Mouse (Mus musculus): Measurements from ENCODE around the gene Map4k3. TPM values are rescaled to one million over a fixed set of nuclear protein-coding genes. Genes with fewer than 3 reads are reported as not detected.

Gene Map4k3
- polyA plus RNA-seq, 1 experiment from 2014 or later, result 28.8 TPM

GRCm38 (mm10) chr17:80618890-80619289 lies 109.4 kb downstream of the Map4k3 start:
- Histone ChIP-seq H3K4me3 (no peak overlapping the region), H3K9ac (no peak overlapping the region), H3K9me3 (no peaks in the 10 kb centered on the region), H3K27ac (replicated peaks) (0 out of 2 replicates have a peak overlapping the region, but pooled peaks have one; percentile 4), H3K36me3 (peaks cover 39% of the 10 kb centered on the region), H3K4me2 (no peak overlapping the region), H3K4me1 (replicated peaks) (0 out of 2 replicates have a peak, but pooled peaks cover 4% of the 10 kb centered on the region), H3K27me3 (no peaks in the 10 kb centered on the region)
- no peak for ATAC-seq (ENCODE audit: low read depth)
- 72% methylated on average over 5 of the region's 5 CpGs for WGBS

GRCm38 (mm10) chr17:80603806-80604205 lies 124.5 kb downstream of the Map4k3 start:
- Histone ChIP-seq H3K4me1 (replicated peaks) (no peaks in the 10 kb centered on the region; the same call in 1 of the 2 replicates), H3K9me3 (peaks cover 10% of the 10 kb centered on the region), H3K36me3 (peaks cover 87% of the 10 kb centered on the region), H3K27ac (replicated peaks) (no peak overlapping the region), H3K27me3 (no peaks in the 10 kb centered on the region), H3K9ac (no peak overlapping the region), H3K4me3 (no peak overlapping the region), H3K4me2 (no peak overlapping the region)
- no peak for ATAC-seq (ENCODE audit: low read depth)
- WGBS, result 92% methylated on average over 6 of the region's 6 CpGs

GRCm38 (mm10) chr17:80603079-80603625 lies 125.1 kb downstream of the Map4k3 start:
- no peaks in the 10 kb centered on the region; the same call in 1 of the 2 replicates for H3K4me1 ChIP-seq (replicated peaks)
- WGBS, result 93% methylated on average over 19 of the region's 19 CpGs
- no peak overlapping the region for H3K4me3 ChIP-seq
- peaks cover 84% of the 10 kb centered on the region for H3K36me3 ChIP-seq
- no peak overlapping the region for H3K9ac ChIP-seq
- no peak overlapping the region for H3K27ac ChIP-seq (replicated peaks)
- ATAC-seq (ENCODE audit: low read depth), result no peak
- no peaks in the 10 kb centered on the region for H3K27me3 ChIP-seq
- H3K9me3 ChIP-seq, result peaks cover 6% of the 10 kb centered on the region; the same call in 1 of the 2 replicates
- H3K4me2 ChIP-seq, result no peak overlapping the region

GRCm38 (mm10) chr17:80601371-80601770 lies 126.9 kb downstream of the Map4k3 start:
- H3K9ac ChIP-seq, result no peak overlapping the region
- peaks cover 86% of the 10 kb centered on the region for H3K36me3 ChIP-seq
- no peak overlapping the region for H3K4me3 ChIP-seq
- peaks cover 6% of the 10 kb centered on the region; the same call in 1 of the 2 replicates for H3K9me3 ChIP-seq
- no peaks in the 10 kb centered on the region for H3K27me3 ChIP-seq
- no peaks in the 10 kb centered on the region; the same call in 1 of the 2 replicates for H3K4me1 ChIP-seq (replicated peaks)
- H3K27ac ChIP-seq (replicated peaks), result no peak overlapping the region
- WGBS, result 61% methylated on average over 13 of the region's 13 CpGs
- 0 out of 2 replicates have a peak, but pooled peaks have one; percentile 36 for ATAC-seq (ENCODE audit: low read depth)
- H3K4me2 ChIP-seq, result no peak overlapping the region

- no peak overlapping the region for H3K4me3 ChIP-seq
- H3K4me1 ChIP-seq (replicated peaks), result no peaks in the 10 kb centered on the region
- WGBS, result 93% methylated on average over 6 of the region's 6 CpGs
- no peak overlapping the region for H3K9ac ChIP-seq
- H3K27ac ChIP-seq (replicated peaks), result no peak overlapping the region
- no peak for ATAC-seq (ENCODE audit: low read depth)
- H3K27me3 ChIP-seq, result no peaks in the 10 kb centered on the region
- H3K9me3 ChIP-seq, result no peaks in the 10 kb centered on the region
- no peak overlapping the region for H3K4me2 ChIP-seq
- H3K36me3 ChIP-seq, result peaks cover 64% of the 10 kb centered on the region
Observed at GRCm38 (mm10) chr17:80583051-80583450, 145.2 kb downstream of the Map4k3 start.

GRCm38 (mm10) chr17:80579901-80580300 lies 148.4 kb downstream of the Map4k3 start:
- WGBS, result 88% methylated on average over 6 of the region's 6 CpGs
- Histone ChIP-seq H3K27ac (replicated peaks) (no peak overlapping the region), H3K4me1 (replicated peaks) (peaks cover 15% of the 10 kb centered on the region), H3K4me3 (no peak overlapping the region), H3K9ac (no peak overlapping the region), H3K4me2 (no peak overlapping the region), H3K36me3 (peaks cover 40% of the 10 kb centered on the region), H3K27me3 (no peaks in the 10 kb centered on the region), H3K9me3 (no peaks in the 10 kb centered on the region)
- ATAC-seq (ENCODE audit: low read depth), result no peak

GRCm38 (mm10) chr17:80579089-80579488 lies 149.2 kb downstream of the Map4k3 start:
- peaks cover 15% of the 10 kb centered on the region for H3K4me1 ChIP-seq (replicated peaks)
- H3K9ac ChIP-seq, result no peak overlapping the region
- H3K9me3 ChIP-seq, result no peaks in the 10 kb centered on the region
- peaks cover 35% of the 10 kb centered on the region for H3K36me3 ChIP-seq
- H3K4me3 ChIP-seq, result no peak overlapping the region
- no peak overlapping the region for H3K27ac ChIP-seq (replicated peaks)
- no peaks in the 10 kb centered on the region for H3K27me3 ChIP-seq
- no peak for ATAC-seq (ENCODE audit: low read depth)
- no peak overlapping the region for H3K4me2 ChIP-seq
- 89% methylated on average over 9 of the region's 9 CpGs for whole genome bisulfite sequencing

GRCm38 (mm10) chr17:80578041-80578440 lies 150.2 kb downstream of the Map4k3 start:
- WGBS, result 100% methylated on average over 1 of the region's 1 CpGs

GRCm38 (mm10) chr17:80577639-80578038 lies 150.6 kb downstream of the Map4k3 start, which contains the start of gene Cdkl4:
Gene Cdkl4, minus strand, starts transcription at chr17:80577813.
- Histone ChIP-seq H3K4me3 (peak within 1 kb of the TSS; percentile 46), H3K9me3 (no peaks in the 10 kb centered on the region), H3K27me3 (no peaks in the 10 kb centered on the region), H3K36me3 (peaks cover 20% of the 10 kb centered on the region), H3K4me2 (peak within 1 kb of the TSS; percentile 88), H3K9ac (peak within 1 kb of the TSS; percentile 75), H3K4me1 (replicated peaks) (peaks cover 15% of the 10 kb centered on the region), H3K27ac (replicated peaks) (peak within 1 kb of the TSS; percentile 70; the same call in 1 of the 2 replicates)
- ATAC-seq (ENCODE audit: low read depth), result peak; percentile 51; the same call in 1 of the 2 replicates
- 72% methylated on average over 15 of the region's 15 CpGs for WGBS

More at GRCm38 (mm10) chr17:80578041-80578440, 150.2 kb downstream of the Map4k3 start:
- H3K4me2 ChIP-seq, result peak overlapping the region; percentile 88
- no peak overlapping the region for H3K9ac ChIP-seq
- H3K4me3 ChIP-seq, result no peak overlapping the region
- H3K9me3 ChIP-seq, result no peaks in the 10 kb centered on the region
- no peak overlapping the region for H3K27ac ChIP-seq (replicated peaks)
- peaks cover 15% of the 10 kb centered on the region for H3K4me1 ChIP-seq (replicated peaks)
- ATAC-seq (ENCODE audit: low read depth), result no peak
- no peaks in the 10 kb centered on the region for H3K27me3 ChIP-seq
- peaks cover 25% of the 10 kb centered on the region for H3K36me3 ChIP-seq

GRCm38 (mm10) chr17:80577214-80577613 lies 151.1 kb downstream of the Map4k3 start:
- peak; percentile 95 for ATAC-seq (ENCODE audit: low read depth)
- Histone ChIP-seq H3K4me3 (peak overlapping the region; percentile 46), H3K27ac (replicated peaks) (peak overlapping the region; percentile 70; the same call in 1 of the 2 replicates), H3K9ac (peak overlapping the region; percentile 75), H3K36me3 (peaks cover 16% of the 10 kb centered on the region), H3K9me3 (no peaks in the 10 kb centered on the region), H3K4me2 (peak overlapping the region; percentile 88), H3K27me3 (no peaks in the 10 kb centered on the region), H3K4me1 (replicated peaks) (peaks cover 15% of the 10 kb centered on the region)
- WGBS, result under 1% methylated on average over 30 of the region's 30 CpGs

- Histone ChIP-seq H3K27ac (replicated peaks) (no peak overlapping the region), H3K36me3 (0 out of 2 replicates have a peak, but pooled peaks cover 1% of the 10 kb centered on the region), H3K9ac (no peak overlapping the region), H3K9me3 (no peaks in the 10 kb centered on the region), H3K27me3 (no peaks in the 10 kb centered on the region), H3K4me1 (replicated peaks) (peaks cover 15% of the 10 kb centered on the region), H3K4me3 (no peak overlapping the region), H3K4me2 (no peak overlapping the region)
- WGBS, result 74% methylated on average over 7 of the region's 7 CpGs
- no peak for ATAC-seq (ENCODE audit: low read depth)
Observed at GRCm38 (mm10) chr17:80575008-80575407, 153.3 kb downstream of the Map4k3 start.

- no peak overlapping the region for H3K4me3 ChIP-seq
- H3K27me3 ChIP-seq, result no peaks in the 10 kb centered on the region
- H3K27ac ChIP-seq (replicated peaks), result no peak overlapping the region
- 60% methylated on average over 7 of the region's 7 CpGs for WGBS
- ATAC-seq (ENCODE audit: low read depth), result no peak
- no peak overlapping the region for H3K4me2 ChIP-seq
- no peaks in the 10 kb centered on the region for H3K36me3 ChIP-seq
- no peak overlapping the region for H3K9ac ChIP-seq
- H3K9me3 ChIP-seq, result no peaks in the 10 kb centered on the region
- H3K4me1 ChIP-seq (replicated peaks), result peaks cover 15% of the 10 kb centered on the region
Observed at GRCm38 (mm10) chr17:80574471-80574965, 153.8 kb downstream of the Map4k3 start.
